In the genomic region with DNA sequence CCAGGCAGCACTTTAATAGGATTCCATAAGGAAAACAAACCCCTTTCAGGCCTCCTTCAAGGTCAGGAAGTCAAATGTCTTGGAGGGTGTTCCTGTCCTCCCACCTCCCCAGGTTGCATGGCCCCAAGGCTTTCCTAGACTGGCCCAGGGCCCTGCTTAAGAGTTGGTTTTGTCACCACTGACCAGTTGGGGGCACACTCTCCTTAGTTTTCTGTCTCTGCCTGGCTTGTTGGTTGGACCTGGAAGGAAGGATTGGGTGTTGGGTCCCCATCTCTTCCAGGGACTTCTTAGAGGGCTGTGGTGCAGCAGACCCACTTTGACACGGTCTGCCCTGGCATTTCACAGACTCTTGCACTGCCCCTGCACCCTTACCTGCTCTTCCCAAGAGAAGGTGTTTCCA, we compare ENCODE assay signal across 8 mouse cellular contexts.
A peak's percentile ranks its signal among the peaks of the same experiment; 100 is the strongest.
DNase-seq lines count a peak whose midpoint lies in the region; ATAC-seq and TF ChIP-seq lines count a peak whose summit lies in the region.
"Had no signal": no experiment of that assay in that cellular context is flagged by ENCODE, and none has a peak within 500 bp of the region (broad histone marks: within the 10 kb centered on the region; RNA-seq: fewer than 3 reads in every experiment).

No protein-coding gene starts in this region.

- no peaks in the 10 kb centered on the region for H3K36me3 ChIP-seq in kidney, postnatal 0 days (ENCODE audit: insufficient read depth, low read length)
- H3K36me3 ChIP-seq in kidney, embryonic 14.5 days (ENCODE audit: control insufficient read depth, insufficient read depth, low read length): no peaks in the 10 kb centered on the region

- DNase-seq in kidney, postnatal 0 days (ENCODE audit: low spot score): no peak
- DNase-seq in MN1 (ENCODE audit: low spot score): peak; percentile 19
- peak; percentile 56 for DNase-seq in lung, postnatal 14 days
- no peak for DNase-seq in kidney, postnatal 14 days
- DNase-seq in thymus, postnatal 36 days: no peak
- DNase-seq: gastrocnemius, postnatal 36 days had no signal

- no peaks in the 10 kb centered on the region for H3K9me3 ChIP-seq in kidney, postnatal 0 days (replicated peaks; ENCODE audit: low read length)
- H3K9me3 ChIP-seq in kidney, embryonic 14.5 days (ENCODE audit: control insufficient read depth, low read length): no peaks in the 10 kb centered on the region

- no peak for ATAC-seq in kidney, postnatal 0 days (replicated peaks; ENCODE audit: low FRiP score, low read depth)
- no peak; the same call in 1 of the 2 replicates for ATAC-seq in kidney, embryonic 14.5 days (ENCODE audit: low FRiP score, low TSS enrichment)

- 82% methylated on average over 1 of the region's 1 CpGs for WGBS in kidney, postnatal 0 days
- 67% methylated on average over 1 of the region's 1 CpGs for WGBS in kidney, embryonic 14.5 days
- 52% methylated on average over 1 of the region's 1 CpGs for WGBS in bone marrow, adult 2 months

- no peak overlapping the region for H3K4me3 ChIP-seq in kidney, postnatal 0 days (replicated peaks; ENCODE audit: low read depth, low read length)
- H3K4me3 ChIP-seq in kidney, embryonic 14.5 days (ENCODE audit: low read length): no peak overlapping the region
- no peak overlapping the region for H3K4me3 ChIP-seq in bone marrow, adult 2 months (replicated peaks; ENCODE audit: control insufficient read depth, low read depth, low read length)

- TF ChIP-seq CTCF in kidney, postnatal 0 days (IDR thresholded peaks at IDR 0.05; ENCODE audit: low read depth): peak; percentile 44
- 0 out of 2 replicates have a peak, but pooled peaks have one; percentile 2 for TF ChIP-seq CTCF in bone marrow, adult 2 months (IDR thresholded peaks at IDR 0.05; ENCODE audit: control insufficient read depth, insufficient read depth, low read length)

- TF ChIP-seq POLR2A in bone marrow, adult 2 months (IDR thresholded peaks at IDR 0.05; ENCODE audit: borderline replicate concordance, control insufficient read depth, low read depth, low read length): no peak

- no peak overlapping the region for H3K4me2 ChIP-seq in kidney, postnatal 0 days (ENCODE audit: low read length)
- no peak overlapping the region for H3K4me2 ChIP-seq in kidney, embryonic 14.5 days (replicated peaks; ENCODE audit: low read depth, low read length)

- H3K4me1 ChIP-seq in kidney, postnatal 0 days (replicated peaks; ENCODE audit: insufficient read depth, low read length): no peaks in the 10 kb centered on the region
- no peaks in the 10 kb centered on the region for H3K4me1 ChIP-seq in kidney, embryonic 14.5 days (ENCODE audit: control insufficient read depth, insufficient read depth, low read length)
- H3K4me1 ChIP-seq in bone marrow, adult 2 months (ENCODE audit: control insufficient read depth, insufficient read depth, low read length): no peaks in the 10 kb centered on the region

- H3K27me3 ChIP-seq in kidney, postnatal 0 days (ENCODE audit: insufficient read depth, low read length): no peaks in the 10 kb centered on the region
- no peaks in the 10 kb centered on the region for H3K27me3 ChIP-seq in kidney, embryonic 14.5 days (ENCODE audit: control insufficient read depth, insufficient read depth, low read length)

- no peak overlapping the region for H3K27ac ChIP-seq in kidney, postnatal 0 days
- H3K27ac ChIP-seq in kidney, embryonic 14.5 days (ENCODE audit: low read depth, low read length): no peak overlapping the region
- H3K27ac ChIP-seq in bone marrow, adult 2 months (ENCODE audit: control insufficient read depth, insufficient read depth, low read depth, low read length, poor library complexity): no peak overlapping the region

- H3K9ac ChIP-seq in kidney, postnatal 0 days (ENCODE audit: low read depth, low read length): no peak overlapping the region
- no peak overlapping the region for H3K9ac ChIP-seq in kidney, embryonic 14.5 days (ENCODE audit: low read depth, low read length)

Comparison
In these comparisons a context has a peak if more than half of its experiments do, and no peak if none do; other contexts are left out.
1. DNase-seq: peak in MN1 (single experiment) and lung, postnatal 14 days (single experiment); none in kidney, postnatal 0 days (single experiment), kidney, postnatal 14 days (single experiment) and thymus, postnatal 36 days (0 of 2).